Mouse (Mus musculus): ENCODE measurements around the gene Plvap.
A peak's percentile ranks its signal among the peaks of the same experiment; 100 is the strongest.

The Plvap gene

DNA sequence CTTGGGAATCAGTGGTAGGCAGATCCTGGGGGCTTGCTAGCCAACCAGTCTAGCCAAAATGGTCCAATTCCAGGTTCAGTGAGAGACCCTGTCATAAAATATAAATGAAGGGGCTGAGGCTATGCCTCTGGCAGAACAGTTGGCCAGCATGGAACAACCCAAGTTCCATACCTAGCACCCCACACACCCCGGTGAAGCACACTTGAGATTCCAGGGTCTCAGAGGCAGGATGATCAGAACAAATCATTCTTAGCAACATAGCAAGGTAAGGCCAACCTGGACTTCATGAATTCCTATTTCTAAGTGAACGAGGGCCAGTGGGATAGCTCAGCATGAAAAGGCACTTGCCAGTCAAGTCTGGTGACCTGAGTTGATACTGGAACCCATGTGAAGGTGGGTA lies 44.4 kb downstream of the Plvap start:
- no peak for DNase-seq (ENCODE audit: low read depth, low spot score)

DNA sequence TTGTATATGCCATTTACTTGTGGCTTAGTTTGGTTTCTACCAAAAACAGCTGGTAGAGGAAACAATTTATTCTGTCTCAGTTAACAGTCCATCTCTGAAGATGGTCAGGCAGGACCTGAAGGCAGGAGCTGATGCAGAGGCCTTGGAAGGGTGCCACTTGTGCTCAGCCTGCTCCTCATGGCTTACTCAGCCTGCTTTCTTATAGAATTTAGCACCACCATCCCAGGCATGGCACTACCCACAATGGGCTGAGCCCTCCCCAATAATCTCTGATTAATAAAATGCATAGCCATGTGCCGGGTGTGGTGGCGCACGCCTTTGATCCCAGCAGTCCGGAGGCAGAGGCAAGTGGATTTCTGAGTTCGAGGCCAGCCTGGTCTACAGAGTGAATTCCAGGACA lies 45.4 kb downstream of the Plvap start:
- no peak for DNase-seq (ENCODE audit: low read depth, low spot score)

DNA sequence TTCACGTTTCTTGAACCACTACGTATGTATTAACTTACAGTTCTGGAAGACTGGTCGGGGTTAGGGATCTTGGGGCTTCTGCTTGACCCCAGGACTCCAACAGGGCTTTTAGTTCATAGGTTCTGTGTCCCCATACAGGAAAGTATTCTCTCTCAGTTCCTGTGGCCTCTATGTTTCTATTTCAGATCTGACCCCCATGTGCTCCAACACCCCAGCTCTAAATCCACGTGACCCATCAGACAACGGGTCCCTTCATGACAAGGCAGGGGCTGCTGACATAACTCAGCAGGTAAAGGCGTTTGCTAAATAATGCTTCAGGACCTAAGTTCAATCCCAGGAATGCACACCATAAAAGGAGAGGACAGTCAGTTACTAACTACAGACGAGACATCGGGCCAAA lies 45.8 kb downstream of the Plvap start:
- no peak for DNase-seq (ENCODE audit: low read depth, low spot score)

DNA sequence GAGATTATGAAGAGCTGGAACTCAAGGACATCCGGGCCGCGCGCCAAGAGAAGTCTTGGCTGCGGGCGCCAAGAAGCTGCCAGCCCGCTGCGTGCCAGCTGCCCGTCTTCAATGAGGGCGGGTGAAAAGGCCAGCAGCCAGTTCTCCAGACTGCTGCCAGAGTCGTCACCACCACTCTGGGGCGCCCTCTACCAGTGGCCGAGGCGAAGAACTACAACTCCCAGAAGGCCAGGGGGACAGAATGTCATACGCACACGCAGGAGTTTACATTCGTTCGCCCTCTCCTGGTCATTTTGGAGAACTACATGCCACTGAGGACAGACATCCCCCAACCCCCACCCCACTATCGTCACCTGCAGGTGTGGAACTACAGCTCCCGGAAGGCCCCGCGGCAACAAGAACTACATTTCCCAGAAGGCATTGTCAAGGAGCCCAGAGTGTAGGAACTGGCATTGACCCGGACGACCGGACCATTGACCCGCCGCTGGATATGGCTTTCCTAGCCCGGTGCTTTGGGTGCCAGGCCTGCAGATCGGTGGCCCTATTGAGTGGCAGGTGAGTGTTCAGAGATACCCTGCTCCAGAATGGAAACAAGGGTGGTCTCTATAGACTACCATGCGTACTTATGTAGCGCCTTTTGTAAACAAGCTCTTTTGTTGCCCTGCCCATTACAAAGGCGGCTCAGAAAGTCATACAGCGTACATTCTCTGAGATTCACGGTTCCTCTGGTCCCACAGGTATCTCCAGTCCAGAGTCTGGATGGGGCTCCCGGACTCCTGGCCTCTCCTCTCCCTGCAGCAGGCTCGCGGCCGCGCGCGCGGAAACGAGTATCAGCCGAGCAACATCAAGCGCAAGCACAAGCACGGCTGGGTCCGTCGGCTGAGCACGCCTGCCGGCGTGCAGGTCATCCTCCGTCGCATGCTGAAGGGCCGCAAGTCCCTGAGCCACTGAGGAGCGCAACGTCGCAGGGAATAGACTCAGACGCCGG lies 46.7 kb downstream of the Plvap start, which contains the start of gene Mrpl34:
TSS of gene Mrpl34 (plus strand) at position 447 of the 988 bp plus-strand sequence.
- peak; percentile 99 for DNase-seq (ENCODE audit: low read depth, low spot score)

DNA sequence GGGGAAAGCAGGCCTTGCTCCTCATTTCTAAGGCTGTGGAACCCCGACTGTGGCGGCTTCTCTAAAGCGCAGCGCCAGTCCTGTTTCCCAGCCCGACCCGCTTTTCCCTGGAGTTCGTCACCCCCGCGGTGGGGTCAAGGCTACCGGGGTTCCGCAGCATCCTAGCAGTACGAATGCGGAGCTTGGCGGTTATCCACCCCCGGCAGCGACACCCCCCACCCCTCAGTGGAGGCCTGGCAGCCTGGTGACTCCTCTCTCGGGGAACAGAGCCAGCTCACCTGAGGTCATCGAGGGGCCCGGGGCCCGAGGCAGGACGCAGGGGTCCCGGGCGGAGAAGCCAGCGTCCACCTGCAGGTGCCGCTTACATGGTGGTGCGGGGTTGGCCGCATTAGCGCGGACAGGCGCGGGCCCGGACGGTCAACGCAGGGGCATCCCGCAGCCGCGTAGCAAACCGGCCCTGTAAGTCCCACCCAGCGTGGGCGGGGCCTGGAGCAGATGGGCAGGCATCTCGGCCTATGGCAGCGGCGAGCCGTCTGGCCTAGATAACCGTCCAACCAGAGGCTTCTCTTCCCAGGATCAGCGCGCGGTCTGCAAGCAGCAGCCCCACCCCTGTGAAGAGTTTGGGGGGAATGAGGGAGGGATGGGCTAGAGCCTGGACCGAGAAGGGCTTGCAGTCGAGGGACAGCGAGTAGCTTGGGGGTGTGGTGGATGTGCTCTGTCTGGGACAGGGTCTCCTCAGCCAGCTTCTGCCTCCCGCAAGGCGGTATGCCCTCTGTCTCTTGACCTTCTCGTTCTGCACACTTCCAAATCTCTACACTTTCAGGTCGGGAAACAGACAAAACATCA lies 48.1 kb downstream of the Plvap start, which contains the start of gene Abhd8:
TSS of gene Abhd8 (minus strand) at position 468 of the 846 bp plus-strand sequence.
- DNase-seq (ENCODE audit: low read depth, low spot score), result peak; percentile 97

DNA sequence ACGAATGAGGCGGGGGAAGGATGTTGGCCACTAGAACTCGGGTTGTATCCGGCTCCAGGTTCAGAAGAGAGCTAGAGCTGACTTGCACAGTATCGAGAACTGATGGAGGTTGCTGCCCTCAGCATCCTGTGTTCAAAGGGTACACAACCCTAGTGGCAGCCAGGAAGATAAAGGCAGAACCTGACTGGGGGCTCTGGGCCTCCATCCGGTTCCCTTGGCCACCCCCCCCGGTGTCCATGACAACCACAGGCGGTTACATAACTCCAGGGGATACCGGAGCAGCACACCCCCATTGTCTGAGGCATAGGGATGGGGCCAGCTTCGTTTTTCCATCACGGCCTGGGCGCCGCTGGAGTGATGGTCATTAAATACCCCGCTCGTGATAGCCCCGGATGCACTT lies 48.8 kb downstream of the Plvap start:
- DNase-seq (ENCODE audit: low read depth, low spot score), result no peak

DNA sequence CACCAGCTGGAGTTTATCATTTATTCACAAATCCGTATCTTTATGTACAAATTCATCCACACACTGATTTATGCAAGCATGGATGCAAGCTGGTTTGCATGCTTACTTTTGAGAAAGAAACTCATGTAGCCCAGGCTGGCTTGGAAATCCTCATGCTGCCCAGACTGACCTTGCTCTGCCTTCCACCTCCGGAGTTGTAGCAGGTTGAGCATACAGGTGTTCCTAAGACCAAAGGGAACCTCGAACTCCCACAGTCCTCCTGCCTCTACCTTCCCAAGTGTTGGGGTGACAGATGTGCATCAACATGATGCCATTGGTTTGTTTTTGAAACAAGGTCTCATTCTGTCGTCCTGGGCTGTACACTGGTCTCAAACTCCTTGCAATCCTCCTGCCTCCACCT lies 49.4 kb downstream of the Plvap start:
- no peak for DNase-seq (ENCODE audit: low read depth, low spot score)

DNA sequence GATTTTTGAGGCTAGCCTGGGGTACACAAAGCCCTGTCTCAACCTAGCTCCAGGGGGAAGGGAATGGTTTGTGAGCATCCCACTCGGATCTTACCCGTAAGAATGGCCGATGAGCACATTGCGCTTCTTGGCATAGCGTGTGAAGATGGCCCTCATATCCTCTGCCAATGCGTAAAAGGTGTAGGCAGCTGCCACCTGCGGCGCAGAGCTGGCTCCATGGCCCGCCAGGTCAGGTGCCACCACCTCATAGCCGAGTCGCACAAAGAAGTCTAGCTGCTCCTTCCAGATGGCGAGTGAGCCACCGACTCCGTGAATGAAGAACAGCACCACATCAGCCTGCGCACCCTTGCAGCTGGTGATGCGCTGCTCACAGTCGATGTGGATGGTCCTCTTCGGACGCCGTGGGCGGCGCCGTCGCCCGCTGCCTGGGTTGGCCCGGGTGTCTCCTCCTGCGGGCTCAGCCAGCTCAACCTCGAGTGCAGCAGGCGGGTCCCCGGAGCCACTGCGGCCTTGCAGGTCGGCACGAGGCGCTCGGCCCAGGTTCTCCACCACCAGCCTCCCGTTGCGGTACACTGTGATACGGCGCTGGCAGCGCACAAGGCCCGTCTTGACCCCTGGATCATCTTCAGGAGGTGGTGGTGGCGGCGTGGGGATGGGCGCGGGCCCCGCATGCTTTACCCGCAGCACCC lies 50.3 kb downstream of the Plvap start:
- DNase-seq (ENCODE audit: low read depth, low spot score), result peak; percentile 58

DNA sequence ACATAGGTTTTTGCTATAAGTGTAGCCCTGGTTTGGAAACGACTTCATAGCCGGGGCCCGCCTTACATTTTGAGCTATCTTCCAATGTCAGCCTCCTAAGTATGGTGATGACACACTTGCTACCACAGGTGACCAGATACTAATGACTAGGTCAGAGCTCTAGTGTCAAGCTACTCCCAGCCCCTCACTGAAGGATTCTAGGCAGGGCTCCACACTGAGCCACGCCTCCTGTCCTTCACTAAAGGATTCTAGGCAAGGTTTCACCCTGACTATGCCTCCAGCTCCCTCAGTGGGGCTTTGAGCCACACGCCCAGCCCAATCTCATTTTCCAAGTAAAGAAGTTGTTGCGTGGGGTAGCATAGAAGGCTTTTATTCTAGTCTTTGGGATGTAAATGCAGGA lies 50.8 kb downstream of the Plvap start:
- DNase-seq (ENCODE audit: low read depth, low spot score), result peak; percentile 19

DNA sequence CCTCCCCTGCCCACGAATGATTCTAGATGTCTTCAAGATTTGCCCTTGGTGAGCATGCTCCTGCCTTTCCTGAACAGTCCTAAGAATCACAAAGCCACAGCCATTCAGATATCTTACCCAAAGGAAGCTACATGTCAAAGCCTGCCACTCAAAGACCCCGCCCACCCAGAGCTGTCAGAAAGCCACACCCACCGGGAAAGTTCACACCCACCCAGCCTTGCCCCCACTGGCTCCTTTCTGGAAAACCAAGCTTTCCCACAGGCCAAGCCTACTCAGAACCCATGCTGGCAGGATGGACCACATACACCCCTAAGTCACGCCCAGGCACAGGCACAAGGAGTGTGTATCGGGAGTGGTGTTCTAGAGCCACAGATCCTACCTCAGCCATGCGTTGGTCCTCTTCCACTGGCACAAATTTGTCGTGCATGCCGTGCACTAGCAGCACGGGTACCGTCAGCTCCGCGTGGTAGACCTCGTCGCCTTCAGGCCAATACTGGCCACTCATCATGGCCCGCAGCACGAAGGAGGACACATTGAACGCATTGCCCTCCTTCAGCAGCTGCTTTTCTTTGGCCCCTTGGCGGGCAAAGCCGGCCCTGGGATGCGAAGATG lies 53.8 kb downstream of the Plvap start:
- DNase-seq (ENCODE audit: low read depth, low spot score), result peak; percentile 75

DNA sequence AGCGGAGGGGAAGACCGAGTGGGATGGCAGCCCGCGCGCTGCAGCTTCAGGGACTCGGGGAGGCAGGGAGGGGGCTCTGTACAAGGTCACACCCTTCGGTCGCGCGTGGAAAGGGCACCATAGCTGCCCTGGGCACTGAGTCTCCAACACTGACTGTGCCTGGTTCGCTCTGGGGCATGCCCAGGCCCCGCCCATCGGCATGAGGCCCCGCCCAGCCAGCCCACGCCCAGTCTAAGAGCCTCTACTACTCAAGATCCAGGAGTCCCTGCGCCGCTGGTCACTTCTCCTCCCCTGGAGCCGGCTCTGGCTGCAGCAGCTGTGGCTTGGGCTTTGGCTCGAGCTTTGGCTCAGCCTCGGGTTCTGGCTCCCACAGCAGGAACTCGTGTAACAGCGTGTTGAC lies 54.6 kb downstream of the Plvap start:
- peak; percentile 50 for DNase-seq (ENCODE audit: low read depth, low spot score)

DNA sequence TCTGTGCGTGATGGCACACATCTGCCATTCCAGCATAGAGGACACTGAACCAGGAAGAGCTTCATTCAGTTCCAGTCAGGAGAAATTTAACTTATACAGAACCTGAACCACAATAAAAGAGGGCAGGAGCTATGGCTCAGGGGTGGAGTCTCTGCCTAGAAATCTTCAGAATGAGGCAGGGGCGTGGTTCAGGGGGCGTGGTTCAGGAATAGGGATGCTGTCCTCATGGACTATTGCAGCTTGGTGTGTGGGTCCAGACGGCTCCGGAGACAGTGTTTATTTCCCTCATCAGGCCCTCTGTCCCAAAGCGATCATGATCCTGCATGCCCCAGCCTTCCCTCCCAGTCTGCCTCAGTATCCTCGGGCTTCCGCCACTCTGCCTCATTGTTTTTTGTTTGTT lies 56.9 kb downstream of the Plvap start:
- peak; percentile 63 for DNase-seq (ENCODE audit: low read depth, low spot score)

DNA sequence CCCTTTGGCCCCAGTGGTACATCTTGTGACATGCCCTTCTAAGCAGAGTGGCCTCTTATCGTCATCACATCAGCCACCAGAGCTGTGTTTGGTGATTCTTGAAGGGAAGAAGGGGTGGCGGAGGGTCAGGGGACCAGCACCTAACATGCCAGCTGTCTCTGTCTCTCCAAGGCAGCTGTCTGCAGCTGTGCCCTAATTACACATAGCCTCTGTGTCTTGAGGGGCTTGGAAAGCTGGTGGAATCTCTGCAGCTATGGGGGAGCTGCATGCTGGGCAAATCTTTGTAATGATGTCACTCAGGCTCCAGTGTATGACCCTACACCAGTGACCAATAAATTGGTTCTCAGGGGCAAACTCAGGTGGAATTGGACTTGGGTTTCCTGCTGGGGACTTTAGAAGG lies 58.9 kb downstream of the Plvap start:
- no peak for DNase-seq (ENCODE audit: low read depth, low spot score)

DNA sequence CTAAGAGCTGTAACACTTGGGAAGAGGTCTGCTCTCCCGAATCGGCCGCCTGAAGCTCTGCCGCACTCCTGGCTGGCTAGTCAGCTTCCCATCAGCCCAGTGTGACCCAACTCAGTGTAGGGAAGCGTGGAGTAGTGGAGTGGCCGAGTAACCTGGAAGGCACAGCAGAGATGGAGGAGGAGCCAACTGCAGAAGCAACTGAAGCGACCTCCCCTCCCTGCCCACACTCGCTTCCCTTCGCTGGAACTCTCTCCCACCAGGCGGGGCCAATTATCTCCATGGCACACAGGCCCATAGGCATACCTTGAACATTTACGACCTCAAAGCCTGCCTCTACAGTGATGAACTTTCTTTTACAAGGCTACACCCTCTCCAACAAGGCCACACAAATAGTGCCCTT lies 59.8 kb downstream of the Plvap start:
- DNase-seq (ENCODE audit: low read depth, low spot score), result peak; percentile 27

DNA sequence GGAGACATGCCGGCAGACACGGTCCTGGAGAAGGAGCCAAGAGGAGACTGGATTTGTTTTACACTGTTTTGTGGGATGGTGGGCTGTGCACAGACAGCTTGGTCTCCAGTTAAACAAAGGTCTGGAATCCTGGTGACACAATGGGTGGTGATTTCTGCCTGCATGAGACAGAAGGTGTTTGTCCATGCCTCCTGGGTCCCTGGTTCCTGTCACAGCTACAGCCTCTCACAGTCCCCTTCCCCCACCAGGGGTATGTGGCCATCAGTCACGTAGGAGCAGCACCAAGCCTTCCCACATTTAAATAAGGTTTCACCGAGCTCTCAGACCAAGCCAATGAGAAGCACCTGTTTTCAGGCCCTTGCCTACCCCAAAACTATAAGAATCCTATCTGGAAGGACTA lies 60.2 kb downstream of the Plvap start:
- DNase-seq (ENCODE audit: low read depth, low spot score), result no peak
